Mouse (Mus musculus) gastrocnemius, postnatal 25 days (tissue): ENCODE measurements around the gene Wbp2. TPM values are rescaled to one million over a fixed set of nuclear protein-coding genes. Genes with fewer than 3 reads are reported as not detected.
A peak's percentile ranks its signal among the peaks of the same experiment; 100 is the strongest.

Source experiments
- DNase-seq: peaks from one replicate; pipeline ENCODE4 v3.0.0; 2022
- total RNA-seq, 2 experiments: library from RNA; stranded (reverse); gene quantifications; 1 replicate in 1 of 2; 2 replicates in 1 of 2; pipeline ENCODE4 v1.2.3; 2021

Wbp2 gene
- total RNA-seq, 2 experiments from 2014 or later, result 58.1 to 64.4 TPM

GRCm38 (mm10) chr11:116089545-116089944 lies 2.8 kb upstream of the Wbp2 start:
- no peak for DNase-seq

DNA sequence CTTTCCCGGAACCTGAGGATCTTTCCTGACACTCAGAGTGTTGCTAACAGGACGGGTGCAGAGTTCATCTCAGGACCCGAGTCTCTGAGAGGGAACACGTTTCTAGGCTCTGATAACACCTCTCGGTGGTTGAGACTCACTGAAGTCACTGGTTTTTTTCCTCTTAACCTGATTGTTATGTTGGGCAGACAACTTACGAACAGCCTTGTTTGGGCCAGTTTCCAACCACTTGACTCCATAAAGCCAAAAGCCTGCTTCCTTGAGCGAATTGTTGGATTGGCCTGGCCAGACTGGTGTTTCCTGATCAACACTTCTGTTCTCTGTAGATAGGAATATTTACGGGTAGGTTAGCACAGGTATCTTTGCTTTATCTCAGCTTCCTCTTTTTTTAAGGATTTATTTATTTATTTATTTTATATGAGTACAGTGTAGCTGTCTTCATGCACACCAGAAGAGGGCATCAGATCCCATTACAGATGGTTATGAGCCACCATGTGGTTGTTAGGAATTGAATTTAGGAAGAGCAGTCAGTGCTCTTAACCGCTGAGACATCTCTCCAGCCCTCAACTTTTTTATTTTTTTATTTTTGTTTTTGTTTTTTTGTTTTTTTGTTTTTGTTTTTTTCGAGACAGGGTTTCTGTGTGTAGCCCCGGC lies 2.1 kb upstream of the Wbp2 start:
- no peak for DNase-seq

DNA sequence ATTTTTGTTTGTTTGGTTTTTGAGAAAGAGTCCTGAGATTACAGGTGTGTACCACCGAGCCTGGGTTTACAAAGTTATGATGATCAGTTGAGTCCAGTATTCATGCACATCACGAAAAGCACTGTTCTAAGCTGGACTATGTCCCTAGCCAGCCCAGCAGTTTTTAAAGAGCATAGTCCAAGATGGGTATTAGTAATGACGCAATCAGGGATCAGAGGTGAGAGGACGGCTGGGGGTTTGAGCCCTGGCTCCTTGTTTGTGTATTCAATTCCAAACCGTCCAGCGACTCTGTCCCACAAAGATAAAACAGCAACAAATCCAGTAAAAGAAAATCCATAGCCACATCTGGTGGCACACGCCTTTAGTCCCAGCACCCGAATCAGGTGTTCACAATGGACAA lies 1.4 kb upstream of the Wbp2 start:
- DNase-seq, result no peak

DNA sequence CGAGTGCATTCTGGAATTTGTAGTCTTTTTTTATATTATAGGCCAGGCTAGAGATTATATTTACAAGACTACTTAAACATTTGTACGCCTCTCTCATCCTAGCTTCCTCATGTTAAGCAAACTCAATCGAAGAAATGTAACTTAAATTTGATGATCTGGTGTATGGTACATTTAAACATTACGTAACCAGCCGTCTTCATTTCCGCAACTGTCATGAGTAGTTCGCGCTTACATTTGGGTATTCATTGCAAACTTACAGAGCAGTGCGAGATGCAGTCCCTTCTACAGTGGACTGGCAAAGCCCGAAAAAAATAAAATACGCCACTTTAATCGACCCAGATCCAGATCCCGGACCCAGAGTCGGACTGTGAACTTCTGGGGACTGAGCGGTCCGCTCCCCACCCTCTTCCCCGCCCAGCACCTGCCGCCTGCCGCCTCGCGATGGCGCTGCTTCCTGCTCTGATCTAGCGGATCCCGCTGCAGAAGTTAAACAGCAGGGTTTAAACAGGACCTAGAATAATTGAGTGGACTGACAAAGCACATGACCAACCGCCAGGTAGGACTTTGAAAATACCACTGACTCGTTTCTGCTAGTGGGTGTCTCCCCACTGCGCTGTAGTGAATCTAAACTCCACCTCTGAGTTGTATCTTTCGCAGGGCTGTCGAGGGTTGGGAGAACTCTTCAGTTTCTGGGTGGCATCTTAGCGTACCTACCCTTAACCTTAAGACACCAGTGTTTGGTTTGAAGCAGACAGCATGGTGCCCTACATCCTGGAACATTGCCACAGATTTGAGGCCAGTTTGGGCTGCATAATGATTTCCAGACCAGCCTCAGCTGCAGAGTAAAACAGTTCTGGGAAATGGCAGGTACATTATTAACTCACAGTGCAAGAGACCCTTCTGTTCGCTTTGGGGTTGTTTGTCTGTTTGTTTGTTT lies 667 bp upstream of the Wbp2 start:
- peak; percentile 88 for DNase-seq

DNA sequence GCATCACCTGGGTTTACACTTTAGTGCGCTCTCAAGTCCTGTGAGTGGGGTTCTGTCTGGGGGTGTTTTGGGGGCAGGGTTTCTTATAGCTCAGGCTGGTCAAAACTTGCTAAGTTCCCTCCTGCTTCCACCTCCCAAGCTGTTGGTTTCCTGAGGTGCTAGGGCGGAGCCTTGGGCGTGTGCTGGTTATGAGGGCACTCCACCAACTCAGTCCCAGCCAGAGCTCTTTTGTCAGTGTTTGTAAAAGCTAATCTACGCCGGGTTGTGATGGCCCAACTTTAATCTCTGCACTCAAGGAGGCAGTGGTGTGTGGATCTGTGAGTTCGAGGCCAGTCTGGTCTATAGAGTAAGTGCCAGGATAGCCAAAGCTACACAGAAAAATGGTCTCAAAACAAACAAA lies 2.6 kb downstream of the Wbp2 start:
- no peak for DNase-seq

GRCm38 (mm10) chr11:116083096-116083672 lies 3.6 kb downstream of the Wbp2 start:
- DNase-seq, result no peak

DNA sequence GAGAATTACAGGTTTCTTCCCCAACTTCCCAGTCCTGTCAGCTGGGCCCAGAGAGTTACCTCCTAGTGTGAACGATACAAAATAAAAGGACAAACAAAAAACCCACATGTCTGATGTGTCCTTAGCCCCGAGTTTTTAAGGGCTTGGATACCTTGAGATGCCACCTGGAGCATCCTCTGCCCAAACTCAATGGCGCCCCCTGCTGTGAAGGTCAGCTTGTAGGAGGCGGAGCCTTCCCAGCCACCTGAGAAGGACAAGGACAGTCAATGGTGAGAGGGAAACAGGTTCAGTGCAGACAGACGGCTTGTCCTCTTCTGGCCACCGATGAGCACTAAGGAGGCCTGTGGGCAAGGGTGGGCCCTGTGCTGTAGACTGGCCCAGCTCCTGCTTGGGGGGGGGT lies 5.7 kb downstream of the Wbp2 start:
- DNase-seq, result no peak

- DNase-seq, result no peak
Measured at GRCm38 (mm10) chr11:116079511-116079910, 7.3 kb downstream of the Wbp2 start.

- DNase-seq, result no peak
Measured at GRCm38 (mm10) chr11:116078676-116079320, 8.0 kb downstream of the Wbp2 start.

DNA sequence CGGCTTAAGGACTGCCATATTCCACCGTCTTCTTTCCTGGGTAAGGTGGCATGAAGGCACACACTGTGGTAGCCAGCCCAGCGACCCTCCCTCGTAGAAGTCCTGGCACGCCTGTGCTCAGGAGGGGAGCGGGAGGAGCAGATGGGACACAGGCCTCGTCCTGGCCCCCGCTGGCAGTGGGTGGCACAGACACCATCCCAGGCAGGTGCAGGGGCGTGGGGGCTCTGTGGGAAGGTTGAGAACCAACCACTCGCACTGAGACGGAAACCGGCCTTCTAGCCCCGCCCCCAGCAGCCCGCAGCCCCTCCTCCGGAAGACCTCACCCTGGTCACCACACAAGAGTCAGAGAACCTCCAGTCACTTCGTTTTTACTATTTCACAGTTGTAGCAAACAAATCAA lies 8.6 kb downstream of the Wbp2 start:
- DNase-seq, result peak; percentile 44

DNA sequence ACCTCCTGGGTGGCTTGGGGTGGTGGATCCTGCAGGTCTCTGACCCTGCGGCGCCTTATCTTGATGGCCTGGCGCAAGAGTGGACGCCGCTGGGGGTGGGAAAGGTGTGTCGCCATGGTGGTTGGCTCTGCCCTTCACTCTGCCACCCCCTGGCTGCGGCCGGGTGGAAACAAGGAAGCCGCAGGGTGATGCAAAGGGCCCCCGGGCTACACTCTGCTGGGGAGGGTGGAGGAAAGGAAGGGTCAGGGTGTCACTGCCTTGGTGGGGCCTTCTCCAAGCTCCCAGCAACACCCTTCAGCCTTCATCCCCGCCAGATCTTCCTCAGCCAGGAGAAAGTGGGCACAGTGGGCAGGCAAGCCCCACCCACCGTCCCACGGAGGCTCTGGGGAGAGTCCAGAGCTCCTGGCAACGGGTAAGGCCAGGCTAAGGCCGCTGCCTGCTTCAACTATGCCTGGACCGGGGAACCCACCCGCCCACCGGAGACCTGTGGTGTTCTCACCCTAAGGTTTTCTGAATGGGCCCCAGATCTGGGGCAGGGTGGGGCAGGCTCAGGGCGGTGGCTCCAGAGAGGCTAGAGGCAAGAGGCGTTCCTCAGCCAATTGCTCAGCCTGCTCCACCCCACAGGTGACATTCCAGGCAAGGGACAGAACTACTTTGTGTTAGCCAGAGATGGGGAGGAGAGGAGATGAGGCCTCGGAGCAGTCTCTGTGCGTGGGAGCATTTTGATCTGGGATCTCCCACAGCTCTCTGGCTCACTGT lies 9.2 kb downstream of the Wbp2 start, which contains the start of gene Unc13d:
Unc13d (minus strand) TSS at position 516 of the 759 bp plus-strand sequence.
- DNase-seq, result no peak

GRCm38 (mm10) chr11:116076836-116077235 lies 10.0 kb downstream of the Wbp2 start:
- DNase-seq, result no peak

DNA sequence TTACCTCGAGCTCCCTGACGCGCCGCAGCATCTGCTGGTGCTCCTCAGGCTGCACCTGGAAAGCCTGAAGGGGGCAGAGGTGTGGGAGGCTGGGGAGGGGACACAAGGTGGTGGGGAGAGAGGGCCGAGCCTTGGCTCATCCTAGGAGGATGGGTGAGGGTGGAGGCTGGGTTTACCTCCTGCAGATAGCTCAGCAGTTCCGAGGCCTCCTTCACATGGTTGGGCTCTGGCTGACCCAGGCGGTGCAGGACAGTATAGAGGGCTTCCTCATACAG lies 10.6 kb downstream of the Wbp2 start:
- DNase-seq, result no peak

- DNase-seq, result no peak
Measured at GRCm38 (mm10) chr11:116075539-116076265, 11.1 kb downstream of the Wbp2 start.

DNA sequence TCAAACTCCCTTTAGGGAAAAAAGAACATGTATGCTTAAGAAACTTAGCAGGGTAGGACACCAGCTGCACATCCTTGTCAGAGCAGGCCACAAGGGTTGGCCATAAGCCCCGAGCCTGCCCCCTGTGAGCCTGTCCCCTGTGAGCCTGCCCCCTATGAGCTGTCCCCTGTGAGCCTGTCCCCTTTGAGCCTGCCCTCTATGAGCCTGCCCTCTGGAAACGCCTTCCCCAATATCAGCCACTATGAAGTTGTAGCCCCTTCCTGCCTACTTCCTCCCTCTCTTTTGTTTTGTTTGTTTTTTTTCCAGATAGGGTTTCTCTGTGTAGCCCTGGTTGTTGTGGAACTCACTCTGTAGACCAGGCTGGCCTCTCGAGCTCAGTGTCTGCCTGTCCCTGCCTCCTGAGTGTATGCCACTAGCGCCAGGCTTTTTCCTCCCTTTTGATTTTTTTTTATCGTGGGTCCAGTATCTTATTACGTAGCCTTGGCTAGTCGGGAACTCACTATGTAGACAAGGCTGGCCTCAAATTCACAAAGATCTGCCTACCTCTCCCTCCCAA lies 12.3 kb downstream of the Wbp2 start:
- no peak for DNase-seq

- no peak for DNase-seq
Measured at GRCm38 (mm10) chr11:116072608-116073007, 14.2 kb downstream of the Wbp2 start.

GRCm38 (mm10) chr11:116071510-116071909 lies 15.3 kb downstream of the Wbp2 start:
- no peak for DNase-seq

DNA sequence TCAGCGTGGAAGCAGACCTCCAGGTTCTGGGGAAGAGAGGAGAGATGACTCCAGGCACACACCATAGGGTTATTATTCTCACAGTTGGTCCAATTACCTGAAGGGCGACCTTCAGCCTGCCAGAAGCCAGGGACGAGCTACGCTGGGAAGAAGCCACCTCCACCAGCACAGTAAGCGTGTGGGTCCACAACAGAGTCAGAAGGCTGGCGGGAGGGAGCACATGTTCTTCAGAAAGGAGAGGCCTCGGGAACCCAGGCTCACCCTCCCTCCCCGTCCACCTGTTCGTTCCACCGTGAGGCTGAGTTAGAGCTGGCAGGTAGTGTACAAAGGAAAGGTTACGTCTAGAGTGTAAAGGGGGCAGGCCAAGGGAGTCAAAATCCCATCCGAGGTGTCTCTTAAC lies 21.4 kb downstream of the Wbp2 start:
- DNase-seq, result no peak

- no peak for DNase-seq
Measured at GRCm38 (mm10) chr11:116064187-116064867, 22.5 kb downstream of the Wbp2 start.

DNA sequence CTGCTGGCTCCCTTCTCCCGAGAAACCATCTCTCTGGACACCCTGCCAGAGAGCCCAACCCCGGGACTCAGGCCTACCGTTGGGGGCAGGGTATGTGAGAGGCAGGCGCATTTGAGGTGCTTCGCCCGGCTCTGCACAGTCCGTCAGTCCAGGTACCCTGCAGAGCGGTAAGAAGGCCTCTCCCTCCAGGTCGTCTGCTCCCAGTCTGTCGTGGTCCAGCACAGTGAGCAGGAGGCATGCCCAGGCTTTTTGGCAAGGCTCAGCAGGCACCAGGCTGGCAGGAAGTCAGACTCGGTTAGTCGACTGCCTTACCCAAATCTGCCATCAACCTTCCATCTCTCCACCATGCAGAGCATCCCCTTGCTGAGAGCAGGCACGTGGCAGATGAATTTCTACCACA lies 23.2 kb downstream of the Wbp2 start:
- DNase-seq, result no peak
